Mouse (Mus musculus) kidney, embryonic 14.5 days (tissue): ENCODE measurements around the gene Mthfsd. TPM values are rescaled to one million over a fixed set of nuclear protein-coding genes. Genes with fewer than 3 reads are reported as not detected.

Experiments
- ATAC-seq: fragments of 200-750 bp; cut with Nextera tagmentation; 2 replicates; pipeline ENCODE4 v1.8.0; 2017; ENCODE audit warnings: moderate number of reproducible peaks, mild to moderate bottlenecking, moderate TSS enrichment, moderate library complexity; ENCODE audit not compliant: low FRiP score, low TSS enrichment
- H3K27ac ChIP-seq: fragments of 300-500 bp; sonication (generic); 2 replicates; pipeline ENCODE4 v1.5.1; 2014; ENCODE audit warnings: low read depth, mild to moderate bottlenecking, low read length, moderate library complexity, mixed read lengths
- H3K27me3 ChIP-seq: fragments of 300-500 bp; sonication (generic); 2 replicates; pipeline ENCODE4 v1.6.1; 2014; ENCODE audit warnings: mild to moderate bottlenecking, low read length; ENCODE audit not compliant: control insufficient read depth, insufficient read depth
- H3K36me3 ChIP-seq: fragments of 300-500 bp; sonication (generic); 2 replicates; pipeline ENCODE4 v1.6.1; 2014; ENCODE audit warnings: low read length, mixed read lengths; ENCODE audit not compliant: control insufficient read depth, insufficient read depth
- H3K4me1 ChIP-seq: fragments of 300-500 bp; sonication (generic); 2 replicates; pipeline ENCODE4 v1.6.1; 2014; ENCODE audit warnings: low read length, mixed read lengths; ENCODE audit not compliant: control insufficient read depth, insufficient read depth
- H3K4me2 ChIP-seq: fragments of 300-500 bp; sonication (generic); replicated peaks from 2 replicates; pipeline ENCODE4 v1.6.1; 2014; ENCODE audit warnings: low read depth, mild to moderate bottlenecking, low read length
- H3K4me3 ChIP-seq: fragments of 300-500 bp; sonication (generic); 2 replicates; pipeline ENCODE4 v1.5.1; 2014; ENCODE audit warnings: mild to moderate bottlenecking, low read length
- H3K9ac ChIP-seq: fragments of 300-500 bp; sonication (generic); 2 replicates; pipeline ENCODE4 v1.6.1; 2014; ENCODE audit warnings: low read depth, mild to moderate bottlenecking, low read length, moderate library complexity
- H3K9me3 ChIP-seq: fragments of 300-500 bp; sonication (generic); 2 replicates; pipeline ENCODE4 v1.6.1; 2016; ENCODE audit warnings: low read length; ENCODE audit not compliant: control insufficient read depth
- WGBS: fragments of 180-500 bp; shearing (Covaris S2); extraction: QIAGEN DNeasy Blood & Tissue Kit; methylation state at CpG from one replicate; pipeline ENCODE4 v1.1.7; 2014; 5-methylcytosine and 5-hydroxymethylcytosine counted together
- microRNA-seq: library from miRNA; unstranded; fragments of <30 nt; microRNA quantifications from one replicate; pipeline ENCODE4, GENCODE M21; 2016
- polyA plus RNA-seq: library from polyadenylated mRNA; unstranded; fragments of >200 nt; fragmentation: Nextera tagmentation; extraction: Ambion mirVana; gene quantifications from 2 replicates; pipeline ENCODE4 v1.2.1, GENCODE M21; 2014

Gene Mthfsd
- polyA plus RNA-seq, 1 experiment from 2014 or later = 67.0 TPM

- H3K4me2 ChIP-seq = no peak overlapping the region
- no peak overlapping the region for H3K27ac ChIP-seq
- H3K36me3 ChIP-seq = no peaks in the 10 kb centered on the region
These were observed 64.3 kb downstream of the Mthfsd start for GRCm38 (mm10) chr8:121043719-121044440.

More at GRCm38 (mm10) chr8:121043719-121044440, 64.3 kb downstream of the Mthfsd start:
- Histone ChIP-seq H3K27me3 (peaks cover 23% of the 10 kb centered on the region), H3K4me1 (no peaks in the 10 kb centered on the region; the same call in 1 of the 2 replicates), H3K9me3 (peaks cover 3% of the 10 kb centered on the region; the same call in 1 of the 2 replicates), H3K4me3 (no peak overlapping the region), H3K9ac (no peak overlapping the region)
- 33% methylated on average over 19 of the region's 19 CpGs for WGBS
- ATAC-seq = peak; percentile 10; the same call in 1 of the 2 replicates

Small RNAs within 50 kb of the gene (microRNA-seq; reads per million reads assigned to microRNA genes)
- gene Gm27530 = not detected

Other genes starting within 250 kb of the Mthfsd start
- 0.74 and 0.93 TPM in 2 replicates for gene Foxf1, start 24.0 kb downstream of the Mthfsd start, polyA plus RNA-seq
- gene Foxc2, start 7.8 kb upstream of the Mthfsd start, polyA plus RNA-seq = 48.3 and 52.3 TPM in 2 replicates
- 6.6 and 7.1 TPM in 2 replicates for gene Foxl1, start 19.5 kb upstream of the Mthfsd start, polyA plus RNA-seq